Mouse (Mus musculus) ovary, postnatal 14 days (tissue): ENCODE measurements at regions not wholly inside any gene's neighbourhood (a gene's known extent, or its start where the extent isn't known, plus 50 kb on each side); places are given as distances from the start of the nearest gene placed in this dataset.

ENCODE experiments used
- DNase-seq: peaks from one replicate; pipeline ENCODE4 v3.0.0; 2022; ENCODE audit warnings: low spot score

DNA sequence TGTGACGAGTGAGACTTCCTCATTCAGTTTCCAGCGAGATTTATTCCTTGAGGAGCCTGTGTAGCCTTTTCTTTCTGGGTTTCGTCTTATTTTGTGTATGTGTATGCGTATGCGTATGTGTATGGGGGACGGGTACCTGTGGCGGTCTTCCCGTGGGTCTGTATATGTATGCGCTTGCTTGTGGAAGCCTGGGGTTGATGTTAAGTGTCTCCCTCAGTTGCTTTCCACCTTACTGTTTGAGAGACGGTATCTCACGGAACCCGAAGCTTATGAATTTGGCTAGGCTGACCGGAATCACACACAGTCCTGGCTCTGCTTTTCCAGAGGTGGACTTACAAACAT is 87.1 kb downstream of the Ankrd50 start:
- no peak for DNase-seq

DNA sequence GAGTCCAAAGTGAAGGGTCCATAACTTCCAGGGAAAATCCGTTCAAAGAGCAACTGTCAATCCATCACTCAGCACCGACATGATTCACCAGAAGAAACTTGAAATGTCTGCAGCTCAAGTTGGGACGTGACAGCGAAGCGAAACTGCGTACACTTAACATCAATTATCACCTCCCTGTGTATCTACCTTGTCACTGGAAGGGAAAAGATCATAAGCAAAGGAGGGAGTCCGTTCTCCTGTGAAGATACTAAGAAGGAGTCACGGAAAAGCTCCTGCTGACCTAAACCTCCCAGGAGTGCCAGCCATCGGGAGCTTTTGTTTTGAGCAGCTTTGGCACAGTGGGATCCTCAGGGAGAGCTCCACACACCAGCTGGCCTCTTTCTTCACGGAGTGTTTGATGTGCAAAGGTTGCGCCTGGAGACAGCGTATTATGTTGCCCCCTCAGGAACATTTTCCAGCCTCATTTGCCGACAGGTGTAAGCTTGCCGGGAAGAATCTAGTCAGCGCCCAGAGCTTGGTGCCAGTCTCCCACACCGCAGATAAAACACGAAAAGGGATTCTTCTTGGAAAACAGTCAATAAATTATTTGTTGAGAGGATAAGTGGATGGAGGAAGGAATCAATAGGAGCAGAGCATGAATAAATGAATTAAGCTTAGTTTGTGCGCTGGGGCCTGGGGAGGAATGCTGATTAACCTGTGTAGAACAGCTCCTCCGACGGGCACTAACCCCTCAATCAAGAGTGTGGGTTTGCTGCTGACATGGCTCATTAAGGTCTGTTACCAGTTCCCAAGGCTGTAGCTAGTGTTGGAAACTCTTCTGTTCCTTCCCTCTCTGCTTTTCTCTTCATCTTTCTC is 87.7 kb downstream of the Ankrd50 start:
- no peak for DNase-seq

DNA sequence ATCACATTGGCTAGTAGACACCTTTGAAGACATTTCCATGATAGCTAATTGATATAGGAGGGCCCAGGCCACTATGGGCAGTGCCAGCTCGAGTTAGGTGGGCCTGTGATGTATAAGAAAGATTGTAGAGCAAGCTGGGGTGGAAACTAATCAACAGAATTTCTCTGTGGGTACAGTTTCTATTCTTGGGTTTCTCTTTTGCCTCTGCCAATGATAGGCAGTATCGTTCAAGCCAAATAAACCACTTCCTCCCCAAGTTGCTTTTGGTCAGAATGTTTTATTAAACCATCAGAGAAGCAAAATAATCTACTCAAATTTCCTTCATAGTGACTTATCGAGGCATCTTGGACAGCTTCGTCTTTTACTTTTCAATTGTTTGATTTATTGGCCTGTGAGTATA is 90.3 kb downstream of the Ankrd50 start:
- no peak for DNase-seq

DNA sequence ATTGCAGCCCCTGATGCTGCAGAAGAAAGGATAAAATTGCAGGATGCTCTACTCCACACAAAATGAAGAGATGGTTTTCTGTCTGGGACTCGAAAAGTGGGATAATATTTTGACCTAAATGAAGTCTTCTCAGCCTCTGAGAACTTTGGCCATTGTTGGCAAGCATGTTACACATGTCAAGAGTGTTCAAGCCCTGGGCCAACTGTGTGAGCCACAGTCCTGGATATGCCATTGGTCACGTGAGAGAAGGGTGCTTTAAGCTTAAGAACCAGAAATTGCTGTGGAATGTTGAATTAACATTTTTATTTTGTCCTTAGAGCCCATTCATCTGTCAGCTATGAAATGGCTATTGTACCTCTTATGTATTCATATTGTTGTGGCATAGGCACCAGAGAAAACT is 95.0 kb downstream of the Ankrd50 start:
- no peak for DNase-seq

DNA sequence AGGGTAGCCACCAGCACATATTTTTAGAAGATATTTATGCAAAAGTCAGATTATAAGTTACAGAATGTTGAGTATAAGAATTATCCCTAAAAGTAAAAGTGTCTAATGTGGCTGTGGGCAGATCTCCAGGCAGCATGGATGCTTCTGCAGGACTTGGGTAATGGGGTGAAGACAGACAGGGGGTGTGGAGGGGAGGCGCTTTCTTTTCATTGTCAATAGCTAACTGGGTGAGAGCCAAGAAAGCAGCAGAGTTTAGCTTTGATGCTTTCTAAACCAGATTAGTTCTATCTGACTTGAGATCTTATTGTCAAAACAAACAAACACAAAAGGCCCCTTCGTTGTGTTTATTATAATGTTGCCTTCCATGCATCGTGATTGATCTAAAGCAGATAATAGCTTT is 95.7 kb downstream of the Ankrd50 start:
- no peak for DNase-seq

DNA sequence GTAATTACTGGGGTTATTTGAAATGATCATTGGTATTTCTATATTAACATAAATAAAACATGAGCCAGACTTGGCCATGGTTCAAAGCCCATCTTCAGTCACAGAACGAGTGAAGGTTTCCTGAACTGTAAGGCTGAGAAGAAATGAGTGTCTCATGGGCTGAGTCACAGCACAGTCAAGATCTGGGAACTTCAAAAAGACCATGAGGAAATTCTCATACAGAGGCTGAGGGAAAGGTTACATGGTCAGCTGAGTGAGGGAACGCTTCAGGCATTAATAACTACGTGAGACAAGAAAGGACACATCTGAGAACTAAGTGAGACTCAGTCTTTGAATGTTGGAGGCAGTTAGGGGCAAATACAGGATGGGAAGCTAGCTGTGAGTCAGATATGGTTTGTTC is 101.9 kb downstream of the Ankrd50 start:
- DNase-seq, result no peak

DNA sequence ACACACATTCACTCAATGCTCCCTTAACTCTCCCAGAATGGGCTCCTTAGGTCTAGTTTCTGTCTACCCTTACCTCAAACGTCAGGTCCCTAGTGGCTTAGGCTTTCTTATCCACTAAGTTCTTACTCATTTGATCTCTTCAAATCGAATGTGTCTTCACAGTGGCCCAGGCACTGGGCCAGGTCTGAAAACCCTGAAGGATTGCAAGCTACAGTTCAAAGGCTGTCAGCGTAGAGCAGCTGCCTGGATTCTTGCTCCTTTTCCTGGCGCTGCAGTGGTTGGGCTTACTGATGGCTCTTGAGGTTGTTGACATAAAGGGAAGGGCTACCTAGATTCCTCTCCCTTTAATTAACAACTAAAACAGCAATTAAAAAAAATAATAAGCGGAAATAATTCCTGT is 103.0 kb downstream of the Ankrd50 start:
- DNase-seq, result no peak

DNA sequence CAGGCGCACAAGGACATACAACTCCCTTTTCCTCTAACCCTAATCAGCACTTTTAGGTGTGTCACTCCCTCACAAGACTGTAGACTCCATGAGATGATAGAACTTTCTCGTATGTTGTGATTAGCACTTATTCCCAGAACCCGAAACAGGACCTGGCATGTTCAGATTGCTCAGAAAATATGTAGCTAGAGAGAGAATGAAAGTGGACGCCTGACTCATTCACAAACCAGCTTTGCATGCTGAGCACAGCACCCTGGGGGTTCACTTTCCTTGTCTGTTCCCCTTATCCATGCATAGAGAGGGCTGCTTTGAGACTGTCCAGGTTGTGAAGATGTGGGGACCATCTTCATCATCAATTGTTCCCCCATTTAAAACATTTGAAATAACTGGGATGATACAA is 111.0 kb downstream of the Ankrd50 start:
- no peak for DNase-seq

DNA sequence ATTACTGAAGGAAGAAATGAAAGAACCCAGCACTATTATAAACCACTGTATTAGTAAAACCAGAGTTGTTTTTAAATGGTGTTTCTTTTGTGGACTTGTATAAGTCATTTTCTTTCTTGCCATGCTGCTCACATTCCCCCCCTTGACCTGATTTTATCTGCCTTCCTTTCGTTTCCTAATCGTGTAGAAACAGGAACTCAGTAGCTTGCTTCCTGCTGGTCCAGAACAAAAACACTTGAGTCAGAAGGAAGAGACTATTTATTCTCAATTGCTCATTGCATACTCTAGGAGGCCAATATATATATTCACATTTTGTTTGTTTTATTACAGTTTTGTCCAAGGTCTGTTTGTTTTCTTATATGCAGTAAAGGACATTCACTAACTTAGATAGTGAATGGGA is 112.9 kb downstream of the Ankrd50 start:
- no peak for DNase-seq

DNA sequence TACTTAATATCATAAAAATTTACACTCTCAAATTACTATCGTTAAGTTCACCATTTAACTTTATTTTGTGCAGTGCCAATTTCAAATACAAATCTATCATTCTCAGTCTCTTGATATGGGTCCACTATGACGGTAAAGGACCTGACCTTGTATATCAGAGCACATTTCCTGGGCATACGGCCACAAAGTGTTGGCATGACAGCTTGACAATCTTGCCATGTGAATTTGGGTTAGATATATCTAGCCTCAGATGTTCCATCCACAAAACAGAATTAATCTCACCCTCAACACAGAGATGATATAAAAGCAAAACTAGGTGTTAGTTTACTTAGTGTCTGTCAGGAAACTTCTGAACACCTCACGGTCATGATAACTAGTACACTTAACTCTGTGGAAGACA is 120.8 kb downstream of the Ankrd50 start:
- DNase-seq, result no peak

DNA sequence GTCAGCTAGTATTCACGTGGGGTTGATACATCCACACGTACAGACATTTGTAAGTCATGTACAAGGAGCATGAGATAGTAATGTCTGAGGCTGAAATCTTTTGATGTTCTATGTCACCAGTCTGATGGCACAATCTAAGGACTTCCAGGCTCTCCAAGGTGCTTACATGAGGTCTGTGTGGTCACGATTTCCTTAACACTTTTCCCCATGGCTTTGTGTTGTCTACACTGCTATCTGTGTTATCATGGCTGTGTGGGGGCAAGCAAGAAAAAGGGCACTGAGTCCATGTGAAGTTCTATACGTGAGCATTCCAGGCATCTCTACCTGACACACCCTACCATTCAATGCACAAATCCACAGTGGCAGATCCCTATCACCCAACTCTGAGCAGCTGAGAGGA is 123.2 kb downstream of the Ankrd50 start:
- DNase-seq, result no peak

DNA sequence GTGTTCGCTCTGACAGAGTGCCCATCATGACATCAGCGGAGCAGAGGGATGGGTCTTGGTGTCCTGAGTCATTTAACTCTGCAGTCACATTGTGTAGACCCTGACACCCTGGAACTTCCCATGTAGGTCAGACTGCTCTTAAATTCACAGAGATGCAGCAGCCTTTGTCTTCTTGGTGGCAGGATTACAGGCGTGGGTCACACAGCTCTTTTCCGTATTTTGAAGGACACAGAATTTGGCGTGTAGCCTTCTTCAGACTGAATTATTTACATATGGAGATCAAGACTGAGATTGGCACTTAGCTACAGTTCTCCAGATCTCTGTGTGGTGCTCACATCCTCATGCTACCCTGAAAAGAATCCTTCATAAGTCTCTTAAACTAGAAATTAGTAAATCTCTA is 123.7 kb downstream of the Ankrd50 start:
- no peak for DNase-seq

DNA sequence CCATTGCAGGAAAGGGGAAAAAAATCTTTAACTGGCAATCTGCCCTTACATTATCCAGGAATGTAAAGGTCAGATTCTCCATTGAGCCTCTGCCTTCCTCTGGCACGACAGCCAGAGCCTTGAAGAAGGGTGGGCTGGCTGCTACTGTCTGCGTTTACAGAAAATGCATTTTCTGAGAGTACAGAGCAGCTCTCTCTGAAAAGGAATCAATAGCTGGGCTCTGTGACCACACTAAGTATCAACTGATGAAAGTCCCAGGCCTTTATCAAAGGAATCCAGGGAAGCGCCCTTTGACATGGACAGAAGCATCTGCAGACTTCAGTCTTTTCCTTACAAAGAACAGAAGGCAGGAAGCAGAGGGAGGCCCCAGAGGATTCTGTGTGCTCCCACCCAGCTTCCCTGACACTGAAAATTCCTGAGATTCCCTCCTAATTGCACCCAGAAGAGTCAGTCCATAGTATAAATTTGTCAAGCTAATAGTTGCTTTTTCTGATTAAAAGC is 124.2 kb downstream of the Ankrd50 start:
- DNase-seq, result no peak

DNA sequence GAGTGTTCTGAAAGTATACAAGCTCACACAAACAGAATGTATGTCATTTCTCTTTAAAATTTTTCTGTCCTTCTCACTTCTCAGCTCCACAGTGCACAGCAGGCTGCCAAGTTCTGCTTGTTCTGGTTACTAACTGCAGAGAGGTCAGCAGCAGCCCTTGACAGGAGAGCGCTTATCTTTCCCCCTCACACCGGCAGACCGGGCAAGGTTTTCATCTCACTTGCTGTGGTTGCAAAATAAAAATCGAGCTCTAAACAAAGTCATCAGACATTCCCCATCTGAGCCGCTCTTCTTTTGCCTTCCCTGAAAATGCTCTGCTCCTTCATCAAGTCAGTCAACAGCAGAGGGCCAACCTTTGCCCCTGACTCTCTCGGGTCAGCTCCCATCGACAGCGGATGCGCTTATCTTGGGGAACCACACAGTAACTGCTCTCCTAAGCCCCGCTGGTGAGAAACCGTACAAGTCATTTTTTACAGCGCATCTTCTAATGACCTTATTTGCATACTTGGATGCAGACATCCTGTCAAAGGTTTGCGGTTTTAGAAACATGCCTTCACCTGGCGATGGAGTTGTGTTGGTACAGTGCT is 126.6 kb downstream of the Ankrd50 start:
- DNase-seq, result peak; percentile 3

DNA sequence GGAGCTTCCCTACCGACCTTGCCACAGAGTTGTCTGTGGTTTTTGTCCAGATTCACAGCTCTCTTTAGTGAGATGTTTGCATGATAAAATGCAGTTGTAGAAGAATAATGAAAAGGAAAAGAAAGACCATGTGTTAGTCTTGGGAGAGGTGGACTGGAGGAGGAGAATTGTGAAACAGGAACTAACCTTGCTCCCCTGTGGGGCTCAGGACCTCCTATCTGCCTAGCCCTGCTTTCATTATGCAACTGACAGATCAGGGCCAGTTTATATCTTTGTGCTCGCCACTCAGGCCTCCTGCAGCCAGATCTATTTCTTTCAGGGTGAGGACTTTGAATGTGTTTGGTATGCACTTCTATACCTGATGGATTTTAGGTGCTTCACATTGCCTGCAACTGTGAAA is 140.4 kb downstream of the Ankrd50 start:
- DNase-seq, result no peak

DNA sequence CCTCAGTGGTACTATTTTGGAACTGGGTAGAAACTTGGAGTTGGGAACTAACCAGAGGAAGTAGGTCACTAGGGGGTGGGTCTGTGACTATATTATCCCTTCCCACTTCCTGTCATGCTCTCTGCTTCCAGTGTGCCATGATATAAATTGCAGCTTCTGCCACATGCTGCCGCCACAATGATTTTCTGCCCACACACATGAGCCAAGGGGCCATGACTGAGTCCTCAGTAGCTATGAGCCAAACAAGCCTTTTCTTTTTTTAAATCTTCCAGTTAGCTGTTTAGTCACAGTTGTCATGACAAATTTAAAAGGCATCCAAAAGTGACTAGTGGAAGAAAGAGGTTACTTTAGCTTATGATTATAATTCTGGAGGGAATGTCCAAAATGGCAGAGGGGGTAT is 143.0 kb downstream of the Ankrd50 start:
- DNase-seq, result no peak

DNA sequence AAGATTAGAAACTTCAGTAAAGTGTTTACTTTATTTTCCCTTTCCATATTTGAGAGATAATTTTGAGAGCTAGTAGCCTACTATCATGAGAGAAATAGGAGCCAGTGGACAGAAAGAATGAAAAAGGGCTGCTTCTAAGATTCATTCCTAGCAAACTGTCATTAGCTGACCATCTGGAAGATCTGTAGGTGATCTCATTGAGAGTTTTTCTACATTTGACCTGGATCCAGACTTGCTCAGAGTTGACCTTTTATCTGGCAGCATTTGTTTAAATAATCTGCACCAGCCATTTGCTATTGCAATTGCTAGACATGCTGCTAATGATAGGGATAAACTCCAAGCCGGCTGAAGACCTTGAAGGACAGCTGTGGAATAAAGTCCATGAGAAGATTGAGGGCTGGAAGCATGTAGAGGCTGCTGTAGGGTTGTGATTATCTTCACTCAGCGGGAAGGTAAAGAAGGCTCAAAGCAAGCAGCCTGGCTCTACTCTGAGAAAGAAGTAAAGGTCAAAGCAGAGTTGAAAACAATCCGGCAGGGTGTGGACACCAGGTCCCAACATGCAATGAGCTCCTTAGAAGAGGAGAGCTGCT is 151.2 kb downstream of the Ankrd50 start:
- DNase-seq, result no peak

DNA sequence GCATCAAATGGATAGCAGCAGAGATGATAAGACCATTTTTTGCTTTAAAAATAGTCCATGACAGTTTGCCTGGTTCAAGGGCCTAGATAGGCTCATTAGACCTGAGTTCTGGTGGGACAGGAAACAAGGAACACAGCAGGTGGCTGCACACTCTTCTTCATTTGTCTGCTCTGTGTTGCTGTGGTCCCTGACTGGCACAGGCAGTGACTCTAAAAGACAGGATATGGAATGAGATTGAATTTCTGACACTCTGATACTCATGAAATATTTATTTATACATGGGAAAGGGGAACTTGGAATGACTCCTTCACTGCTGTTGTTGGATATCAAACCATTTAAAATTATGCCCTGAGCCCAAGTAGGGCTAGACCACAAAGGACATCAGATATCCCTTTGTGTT is 153.5 kb downstream of the Ankrd50 start:
- DNase-seq, result no peak

DNA sequence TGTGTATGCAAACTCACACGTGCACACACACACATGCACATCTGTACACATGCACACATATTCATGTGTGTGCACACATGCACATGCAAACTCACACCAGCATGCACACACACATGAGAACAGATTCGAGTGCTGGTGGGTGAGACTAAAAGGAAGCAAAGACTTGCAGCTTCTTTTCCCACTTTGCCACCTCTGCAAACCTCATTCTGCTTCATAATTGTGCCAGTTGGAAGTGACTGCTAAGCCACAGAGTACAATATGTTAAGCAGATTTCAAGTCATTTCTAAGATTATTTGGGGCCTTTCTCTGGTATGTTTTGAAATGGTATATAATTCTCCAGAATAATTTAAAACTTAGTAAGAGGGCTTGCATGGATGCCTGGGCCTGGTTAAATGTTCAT is 157.4 kb downstream of the Ankrd50 start:
- no peak for DNase-seq

DNA sequence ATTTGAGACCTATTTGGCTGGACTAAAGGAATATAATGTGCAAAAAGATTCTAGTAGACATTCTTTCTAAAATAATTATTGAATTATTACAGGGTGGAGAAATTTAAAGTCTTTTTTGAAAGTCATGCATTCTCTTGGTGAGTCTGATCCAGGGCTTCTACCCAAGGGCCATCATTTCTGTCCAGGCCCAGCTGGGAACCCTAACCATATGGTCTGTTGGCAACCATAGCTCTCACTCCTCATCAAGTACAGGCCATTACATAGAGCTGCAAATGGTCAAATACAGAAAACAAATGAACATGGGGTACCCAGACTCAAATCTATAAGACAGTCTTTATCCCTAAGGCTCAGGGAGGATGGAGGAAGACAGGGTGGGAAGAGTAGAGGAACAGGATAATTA is 158.4 kb downstream of the Ankrd50 start:
- no peak for DNase-seq

DNA sequence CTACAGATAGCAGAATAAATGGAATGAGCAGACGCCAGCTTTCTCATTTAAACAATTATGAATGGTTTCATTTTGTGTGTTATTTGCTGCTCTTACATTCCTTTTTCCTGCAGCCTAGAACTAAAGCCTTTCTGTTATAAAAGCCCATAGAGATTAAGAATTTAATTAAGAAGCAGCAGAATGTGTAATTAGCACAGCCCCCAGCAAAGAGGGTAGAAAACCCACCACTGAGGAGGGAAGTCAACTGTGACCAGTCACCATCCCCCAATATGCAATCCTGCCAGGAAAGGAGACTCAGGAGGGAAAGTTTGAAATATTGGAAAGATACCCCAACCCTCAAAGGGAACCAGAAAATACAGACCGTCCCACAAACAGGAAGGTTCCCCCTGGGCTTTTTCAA is 160.0 kb downstream of the Ankrd50 start:
- DNase-seq, result no peak

DNA sequence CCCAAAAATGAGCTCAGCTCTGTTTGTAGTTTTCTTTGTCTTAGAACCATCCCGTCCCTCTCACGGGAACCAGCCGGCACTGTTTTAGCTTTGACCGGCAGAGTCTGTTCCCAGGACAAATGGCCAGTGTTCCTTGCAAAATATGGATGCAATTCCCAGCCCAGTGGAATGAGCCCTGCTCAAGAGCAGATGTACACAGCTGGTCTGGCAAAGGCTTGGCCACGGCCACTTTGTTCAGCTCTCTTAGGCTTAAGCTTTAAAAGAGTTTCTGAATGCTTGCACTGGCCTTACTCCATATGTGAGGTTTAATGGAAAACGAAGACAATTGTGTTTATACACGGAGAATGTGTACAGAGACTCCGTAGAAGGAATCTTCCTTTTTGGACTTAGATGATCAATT is 162.2 kb downstream of the Ankrd50 start:
- DNase-seq, result peak; percentile 14

DNA sequence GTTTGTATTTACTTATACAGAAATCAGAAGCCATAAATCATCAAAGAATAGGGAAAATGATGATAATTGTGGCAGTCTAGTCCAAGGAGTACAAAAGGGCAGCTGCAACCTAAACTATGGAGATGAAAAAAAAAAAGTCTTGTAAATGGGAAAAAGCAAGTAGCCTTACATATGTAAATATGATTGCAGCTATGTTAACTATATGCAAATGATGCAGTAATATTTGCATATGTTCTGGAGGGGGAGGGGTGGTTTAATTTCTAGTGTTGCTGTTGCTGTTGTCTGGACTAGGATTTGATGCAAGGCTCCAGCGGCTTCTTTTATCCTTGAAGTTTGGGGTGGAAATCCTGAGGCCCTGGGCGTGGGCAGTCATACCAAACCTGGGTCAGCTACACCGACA is 163.0 kb downstream of the Ankrd50 start:
- DNase-seq, result no peak

DNA sequence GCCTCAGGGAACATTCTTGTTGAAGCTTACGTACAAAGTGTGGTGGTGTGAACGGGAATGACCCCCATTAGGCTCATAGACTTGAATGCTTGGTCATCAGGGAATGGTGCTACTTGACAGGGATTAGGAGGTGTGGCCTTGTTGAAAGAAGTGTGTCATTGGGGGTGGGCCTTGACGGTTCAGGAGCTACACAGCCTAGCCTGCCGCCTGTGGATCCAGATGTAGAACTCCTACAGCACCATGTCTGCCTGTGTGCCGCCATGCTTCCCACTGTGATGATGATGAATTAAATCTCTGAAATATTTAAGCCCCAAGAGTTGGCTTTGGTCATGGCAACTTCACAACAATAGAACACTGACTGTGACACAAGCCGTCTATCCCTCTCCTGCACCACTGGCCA is 163.6 kb downstream of the Ankrd50 start:
- no peak for DNase-seq
